Mouse (Mus musculus): ENCODE measurements around the gene Hspa12a. TPM values are rescaled to one million over a fixed set of nuclear protein-coding genes. Genes with fewer than 3 reads are reported as not detected.

The Hspa12a gene
- polyA plus RNA-seq, 1 experiment: 6.6 TPM

DNA sequence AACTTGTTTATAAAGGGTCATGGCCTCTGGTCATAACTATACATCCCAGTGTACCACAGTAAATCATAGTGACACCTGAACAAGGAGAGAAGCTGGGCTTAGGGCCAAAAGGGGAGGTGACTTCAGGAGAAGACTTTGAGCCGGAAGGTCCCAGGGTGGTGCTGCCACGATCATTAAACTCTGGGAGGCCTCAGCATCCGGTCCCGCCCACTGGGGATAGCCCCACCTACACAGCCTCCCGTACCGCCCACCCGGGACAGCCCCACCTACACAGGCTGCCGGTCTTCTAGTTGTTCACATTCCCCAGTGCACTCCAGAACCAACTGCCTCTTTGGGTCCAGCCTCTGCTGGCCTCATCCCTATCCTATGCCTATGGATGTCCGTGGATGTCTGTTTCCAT, 184.0 kb downstream of the Hspa12a start, which contains the start of gene Pnliprp2:
Gene Pnliprp2 (plus strand): TSS at position 297 of the 400 bp plus-strand sequence.
- no peak within 1 kb of the TSS for H3K4me2 ChIP-seq (ENCODE audit: low read depth)
- H3ac ChIP-seq (ENCODE audit: control insufficient read depth, insufficient read length): no peak within 1 kb of the TSS
- no peak for TF ChIP-seq MYOD1 (IDR thresholded peaks at IDR 0.05; ENCODE audit: control insufficient read depth in 1 of 3, insufficient read length in 2 of 3, low read depth in 2 of 3)
- no peak for TF ChIP-seq REST (IDR thresholded peaks at IDR 0.05; ENCODE audit: insufficient read depth, insufficient read length)
- TF ChIP-seq POLR2A (IDR thresholded peaks at IDR 0.05; ENCODE audit: insufficient read length, low read depth): no peak
- no peaks in the 10 kb centered on the region for H3K36me3 ChIP-seq (ENCODE audit: control insufficient read depth, insufficient read depth)
- no peaks in the 10 kb centered on the region for H3K27me3 ChIP-seq (ENCODE audit: control insufficient read depth, insufficient read depth, insufficient read length)
- no peak within 1 kb of the TSS for H3K4me3 ChIP-seq
- H3K79me2 ChIP-seq (ENCODE audit: control insufficient read depth, insufficient read depth): no peaks in the 10 kb centered on the region

DNA sequence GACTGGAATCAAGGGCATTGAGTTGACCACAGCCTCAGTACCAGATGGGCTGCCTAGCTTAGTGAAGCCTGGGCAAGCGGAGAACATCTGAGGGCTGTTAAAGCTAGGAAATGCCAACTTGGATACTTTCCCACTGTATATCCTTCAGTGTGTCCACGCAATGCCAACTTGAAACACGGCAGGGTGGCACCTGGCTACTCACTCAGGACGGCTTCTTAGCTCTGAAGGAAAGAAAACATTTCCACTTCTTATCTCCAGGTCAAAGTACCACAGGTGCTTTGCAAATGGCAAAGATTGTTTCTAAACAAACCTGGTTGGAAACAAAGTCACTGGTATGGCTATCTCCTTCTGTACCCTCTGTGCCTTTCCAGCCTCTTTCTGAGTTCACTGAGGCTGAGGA, 184.6 kb downstream of the Hspa12a start:
- no peak overlapping the region for H3ac ChIP-seq (ENCODE audit: control insufficient read depth, insufficient read length)
- TF ChIP-seq CEBPB (IDR thresholded peaks at IDR 0.05; ENCODE audit: insufficient read depth, poor library complexity, severe bottlenecking) (no peak), MAX (IDR thresholded peaks at IDR 0.05; ENCODE audit: low read depth) (no peak), E2F4 (IDR thresholded peaks at IDR 0.05; ENCODE audit: insufficient read depth) (no peak), REST (IDR thresholded peaks at IDR 0.05; ENCODE audit: insufficient read depth, insufficient read length) (no peak), MYOD1 (IDR thresholded peaks at IDR 0.05; ENCODE audit: control insufficient read depth in 1 of 3, insufficient read length in 2 of 3, low read depth in 2 of 3) (no peak), TCF3 (IDR thresholded peaks at IDR 0.05; ENCODE audit: insufficient read length, low read depth) (no peak), POLR2A (IDR thresholded peaks at IDR 0.05; ENCODE audit: insufficient read length, low read depth) (no peak), USF1 (IDR thresholded peaks at IDR 0.05; ENCODE audit: low read depth) (no peak), POLR2AphosphoS2 (IDR thresholded peaks at IDR 0.05; ENCODE audit: insufficient read length, low read depth) (no peak), TCF12 (IDR thresholded peaks at IDR 0.05; ENCODE audit: insufficient read depth, poor library complexity, severe bottlenecking) (no peak), SRF (IDR thresholded peaks at IDR 0.05; ENCODE audit: control insufficient read depth, insufficient read length, low read depth) (no peak), MYOG (IDR thresholded peaks at IDR 0.05; ENCODE audit: control insufficient read depth in 1 of 3, insufficient read depth in 1 of 3, insufficient read length in 2 of 3, low read depth in 2 of 3) (no peak)

DNA sequence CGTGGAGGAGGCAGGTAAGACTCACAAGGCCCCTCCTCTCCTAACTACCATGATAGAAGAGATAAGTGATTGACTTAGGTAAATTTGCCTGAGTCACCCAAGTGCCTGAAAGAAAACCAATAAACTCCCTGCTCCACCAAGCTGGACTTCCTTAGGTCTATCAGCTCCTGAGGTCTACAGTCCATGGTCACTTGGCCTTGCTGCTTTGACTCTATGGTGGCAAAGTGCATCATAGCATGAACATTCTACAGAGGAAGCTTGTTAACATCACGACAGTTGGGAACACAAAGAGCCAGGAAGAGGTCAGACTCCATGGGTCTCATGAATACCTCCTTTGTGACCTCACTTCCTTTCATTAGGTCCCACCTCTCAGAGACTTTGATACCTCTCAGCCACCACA, 191.9 kb downstream of the Hspa12a start:
- H3K36me3 ChIP-seq (ENCODE audit: control insufficient read depth, insufficient read depth): no peaks in the 10 kb centered on the region
- TF ChIP-seq POLR2AphosphoS2 (IDR thresholded peaks at IDR 0.05; ENCODE audit: insufficient read length, low read depth): no peak
- no peak for TF ChIP-seq MYOD1 (IDR thresholded peaks at IDR 0.05; ENCODE audit: control insufficient read depth in 1 of 3, insufficient read length in 2 of 3, low read depth in 2 of 3)
- TF ChIP-seq POLR2A (IDR thresholded peaks at IDR 0.05; ENCODE audit: insufficient read length, low read depth): no peak
- TF ChIP-seq SRF (IDR thresholded peaks at IDR 0.05; ENCODE audit: control insufficient read depth, insufficient read length, low read depth): no peak
- TF ChIP-seq MYOG (IDR thresholded peaks at IDR 0.05; ENCODE audit: control insufficient read depth in 1 of 3, insufficient read depth in 1 of 3, insufficient read length in 2 of 3, low read depth in 2 of 3): no peak
- no peak for TF ChIP-seq CEBPB (IDR thresholded peaks at IDR 0.05; ENCODE audit: insufficient read depth, poor library complexity, severe bottlenecking)
- no peak for TF ChIP-seq E2F4 (IDR thresholded peaks at IDR 0.05; ENCODE audit: insufficient read depth)
- TF ChIP-seq TCF3 (IDR thresholded peaks at IDR 0.05; ENCODE audit: insufficient read length, low read depth): no peak
- TF ChIP-seq REST (IDR thresholded peaks at IDR 0.05; ENCODE audit: insufficient read depth, insufficient read length): no peak
- TF ChIP-seq USF1 (IDR thresholded peaks at IDR 0.05; ENCODE audit: low read depth): no peak
- TF ChIP-seq MAX (IDR thresholded peaks at IDR 0.05; ENCODE audit: low read depth): no peak
- no peak for TF ChIP-seq TCF12 (IDR thresholded peaks at IDR 0.05; ENCODE audit: insufficient read depth, poor library complexity, severe bottlenecking)
- H3K4me2 ChIP-seq (ENCODE audit: low read depth): no peak overlapping the region
- no peak overlapping the region for H3ac ChIP-seq (ENCODE audit: control insufficient read depth, insufficient read length)
- H3K79me2 ChIP-seq (ENCODE audit: control insufficient read depth, insufficient read depth): no peaks in the 10 kb centered on the region
- H3K4me3 ChIP-seq: no peak overlapping the region
- peaks cover 4% of the 10 kb centered on the region for H3K27me3 ChIP-seq (ENCODE audit: control insufficient read depth, insufficient read depth, insufficient read length)

More for the DNA sequence above, 184.6 kb downstream of the Hspa12a start:
- no peaks in the 10 kb centered on the region for H3K79me2 ChIP-seq (ENCODE audit: control insufficient read depth, insufficient read depth)
- no peaks in the 10 kb centered on the region for H3K27me3 ChIP-seq (ENCODE audit: control insufficient read depth, insufficient read depth, insufficient read length)
- no peak overlapping the region for H3K4me2 ChIP-seq (ENCODE audit: low read depth)
- no peaks in the 10 kb centered on the region for H3K36me3 ChIP-seq (ENCODE audit: control insufficient read depth, insufficient read depth)
- H3K4me3 ChIP-seq: no peak overlapping the region

DNA sequence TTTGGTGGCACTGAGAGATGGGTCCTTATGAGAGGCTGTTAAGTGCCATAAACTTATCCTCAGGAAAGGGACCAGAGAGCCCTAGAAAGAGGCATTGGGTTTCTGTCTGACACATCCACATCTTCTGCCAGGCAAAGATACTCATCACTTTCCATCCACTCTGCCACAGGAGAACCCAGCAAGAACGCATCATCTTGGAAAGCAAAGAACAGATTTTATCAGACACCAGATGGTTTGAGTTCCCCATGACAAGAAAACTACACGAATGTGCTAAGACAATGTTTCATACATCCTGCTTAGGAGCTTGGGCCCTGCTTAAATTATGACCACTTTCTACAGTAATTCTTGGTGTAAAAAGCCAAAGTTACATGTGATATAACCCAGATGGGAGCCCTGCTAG, 192.6 kb downstream of the Hspa12a start:
- H3K79me2 ChIP-seq (ENCODE audit: control insufficient read depth, insufficient read depth): no peaks in the 10 kb centered on the region
- H3K36me3 ChIP-seq (ENCODE audit: control insufficient read depth, insufficient read depth): no peaks in the 10 kb centered on the region
- peaks cover 7% of the 10 kb centered on the region for H3K27me3 ChIP-seq (ENCODE audit: control insufficient read depth, insufficient read depth, insufficient read length)
- no peak overlapping the region for H3ac ChIP-seq (ENCODE audit: control insufficient read depth, insufficient read length)
- TF ChIP-seq POLR2A (IDR thresholded peaks at IDR 0.05; ENCODE audit: insufficient read length, low read depth): no peak
- no peak overlapping the region for H3K4me2 ChIP-seq (ENCODE audit: low read depth)
- H3K4me3 ChIP-seq: no peak overlapping the region

DNA sequence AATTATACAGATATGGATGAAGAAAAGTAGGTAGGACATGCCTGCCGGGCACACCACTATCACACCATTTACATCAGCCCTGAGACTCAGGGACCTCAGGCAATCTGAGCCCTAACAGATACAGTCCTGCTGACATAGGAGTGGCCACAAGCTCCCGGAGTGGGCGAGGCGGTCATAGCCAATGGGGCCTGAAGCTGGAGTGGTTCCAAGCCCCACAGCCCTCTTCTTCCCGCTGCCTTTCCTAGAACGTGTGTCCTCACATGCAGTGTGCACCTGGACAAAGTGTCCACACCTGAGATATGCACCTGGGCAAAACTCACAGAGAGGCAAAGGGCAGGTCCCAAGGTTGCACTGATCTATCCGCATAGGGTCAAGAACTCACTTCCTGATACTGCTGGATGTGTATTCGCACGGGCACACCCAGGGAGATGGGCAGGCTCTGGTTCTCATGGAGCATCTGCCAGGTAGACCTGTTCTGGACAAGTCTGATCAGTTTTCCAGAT, 195.9 kb downstream of the Hspa12a start:
- H3K36me3 ChIP-seq (ENCODE audit: control insufficient read depth, insufficient read depth): no peaks in the 10 kb centered on the region
- H3K4me3 ChIP-seq: no peak overlapping the region
- H3K79me2 ChIP-seq (ENCODE audit: control insufficient read depth, insufficient read depth): no peaks in the 10 kb centered on the region
- no peak overlapping the region for H3K4me2 ChIP-seq (ENCODE audit: low read depth)
- TF ChIP-seq CEBPB (IDR thresholded peaks at IDR 0.05; ENCODE audit: insufficient read depth, poor library complexity, severe bottlenecking): no peak
- no peak for TF ChIP-seq MAX (IDR thresholded peaks at IDR 0.05; ENCODE audit: low read depth)
- no peak for TF ChIP-seq MYOD1 (IDR thresholded peaks at IDR 0.05; ENCODE audit: control insufficient read depth in 1 of 3, insufficient read length in 2 of 3, low read depth in 2 of 3)
- no peak for TF ChIP-seq TCF12 (IDR thresholded peaks at IDR 0.05; ENCODE audit: insufficient read depth, poor library complexity, severe bottlenecking)
- no peak for TF ChIP-seq POLR2A (IDR thresholded peaks at IDR 0.05; ENCODE audit: insufficient read length, low read depth)
- no peak for TF ChIP-seq USF1 (IDR thresholded peaks at IDR 0.05; ENCODE audit: low read depth)
- no peak for TF ChIP-seq TCF3 (IDR thresholded peaks at IDR 0.05; ENCODE audit: insufficient read length, low read depth)
- TF ChIP-seq POLR2AphosphoS2 (IDR thresholded peaks at IDR 0.05; ENCODE audit: insufficient read length, low read depth): no peak
- TF ChIP-seq MYOG (IDR thresholded peaks at IDR 0.05; ENCODE audit: control insufficient read depth in 1 of 3, insufficient read depth in 1 of 3, insufficient read length in 2 of 3, low read depth in 2 of 3): no peak
- no peak for TF ChIP-seq E2F4 (IDR thresholded peaks at IDR 0.05; ENCODE audit: insufficient read depth)
- no peak for TF ChIP-seq REST (IDR thresholded peaks at IDR 0.05; ENCODE audit: insufficient read depth, insufficient read length)
- TF ChIP-seq SRF (IDR thresholded peaks at IDR 0.05; ENCODE audit: control insufficient read depth, insufficient read length, low read depth): no peak
- H3ac ChIP-seq (ENCODE audit: control insufficient read depth, insufficient read length): no peak overlapping the region
- peaks cover 7% of the 10 kb centered on the region for H3K27me3 ChIP-seq (ENCODE audit: control insufficient read depth, insufficient read depth, insufficient read length)

Other genes starting within 250 kb of the Hspa12a start
- gene Pnliprp1, start 214.8 kb downstream of the Hspa12a start, polyA plus RNA-seq (2012; fragmentation: generic; extraction: Trizol): not detected
- not detected for gene Pnliprp2, start 183.9 kb downstream of the Hspa12a start, polyA plus RNA-seq (2012; fragmentation: generic; extraction: Trizol)
- not detected for gene 1700019N19Rik, start 149.2 kb downstream of the Hspa12a start, polyA plus RNA-seq (2012; fragmentation: generic; extraction: Trizol)
- gene Eno4, start 229 bp downstream of the Hspa12a start, polyA plus RNA-seq (2012; fragmentation: generic; extraction: Trizol): 0.13 TPM
- gene Shtn1, start 132.4 kb upstream of the Hspa12a start, polyA plus RNA-seq (2012; fragmentation: generic; extraction: Trizol): 0.10 TPM
- gene Vax1, start 226.4 kb upstream of the Hspa12a start, polyA plus RNA-seq (2012; fragmentation: generic; extraction: Trizol): not detected

Data from myocyte (in vitro differentiated cells).